Mouse (Mus musculus) testis, postnatal 14 days (tissue): Measurements from ENCODE around the gene Nedd9.

Experiments
- DNase-seq: peaks from one replicate; pipeline ENCODE4 v3.0.0; 2021; ENCODE audit warnings: low spot score

The Nedd9 gene

GRCm38 (mm10) chr13:41491981-41492702 lies 5.0 kb upstream of the Nedd9 start:
- DNase-seq, result no peak

- DNase-seq, result no peak
These were observed 4.4 kb upstream of the Nedd9 start for GRCm38 (mm10) chr13:41491522-41491921.

GRCm38 (mm10) chr13:41490282-41490681 lies 3.1 kb upstream of the Nedd9 start:
- no peak for DNase-seq

- DNase-seq, result no peak
These were observed 2.6 kb upstream of the Nedd9 start for GRCm38 (mm10) chr13:41489705-41490275.

GRCm38 (mm10) chr13:41487409-41487743 lies 214 bp upstream of the Nedd9 start:
- DNase-seq, result no peak

GRCm38 (mm10) chr13:41483966-41484365 lies 3.2 kb downstream of the Nedd9 start:
- no peak for DNase-seq

- DNase-seq, result no peak
These were observed 4.7 kb downstream of the Nedd9 start for GRCm38 (mm10) chr13:41482408-41483011.

- DNase-seq, result no peak
These were observed 7.3 kb downstream of the Nedd9 start for GRCm38 (mm10) chr13:41479737-41480435.

- no peak for DNase-seq
These were observed 10.9 kb downstream of the Nedd9 start for GRCm38 (mm10) chr13:41476216-41476615.

GRCm38 (mm10) chr13:41474365-41474764 lies 12.8 kb downstream of the Nedd9 start:
- no peak for DNase-seq

- no peak for DNase-seq
These were observed 13.7 kb downstream of the Nedd9 start for GRCm38 (mm10) chr13:41473504-41473903.

GRCm38 (mm10) chr13:41472878-41473424 lies 14.2 kb downstream of the Nedd9 start:
- DNase-seq, result no peak

- no peak for DNase-seq
These were observed 18.9 kb downstream of the Nedd9 start for GRCm38 (mm10) chr13:41468277-41468676.

GRCm38 (mm10) chr13:41467036-41467435 lies 20.1 kb downstream of the Nedd9 start:
- DNase-seq, result no peak

GRCm38 (mm10) chr13:41466616-41467015 lies 20.5 kb downstream of the Nedd9 start:
- no peak for DNase-seq

GRCm38 (mm10) chr13:41466191-41466590 lies 21.0 kb downstream of the Nedd9 start:
- no peak for DNase-seq

GRCm38 (mm10) chr13:41461418-41461817 lies 25.7 kb downstream of the Nedd9 start:
- DNase-seq, result no peak

GRCm38 (mm10) chr13:41459683-41460286 lies 27.4 kb downstream of the Nedd9 start:
- DNase-seq, result no peak

- no peak for DNase-seq
These were observed 28.5 kb downstream of the Nedd9 start for GRCm38 (mm10) chr13:41458709-41459108.

GRCm38 (mm10) chr13:41457798-41458390 lies 29.3 kb downstream of the Nedd9 start:
- DNase-seq, result no peak

- no peak for DNase-seq
These were observed 29.9 kb downstream of the Nedd9 start for GRCm38 (mm10) chr13:41457030-41457797.
